In the genomic region with DNA sequence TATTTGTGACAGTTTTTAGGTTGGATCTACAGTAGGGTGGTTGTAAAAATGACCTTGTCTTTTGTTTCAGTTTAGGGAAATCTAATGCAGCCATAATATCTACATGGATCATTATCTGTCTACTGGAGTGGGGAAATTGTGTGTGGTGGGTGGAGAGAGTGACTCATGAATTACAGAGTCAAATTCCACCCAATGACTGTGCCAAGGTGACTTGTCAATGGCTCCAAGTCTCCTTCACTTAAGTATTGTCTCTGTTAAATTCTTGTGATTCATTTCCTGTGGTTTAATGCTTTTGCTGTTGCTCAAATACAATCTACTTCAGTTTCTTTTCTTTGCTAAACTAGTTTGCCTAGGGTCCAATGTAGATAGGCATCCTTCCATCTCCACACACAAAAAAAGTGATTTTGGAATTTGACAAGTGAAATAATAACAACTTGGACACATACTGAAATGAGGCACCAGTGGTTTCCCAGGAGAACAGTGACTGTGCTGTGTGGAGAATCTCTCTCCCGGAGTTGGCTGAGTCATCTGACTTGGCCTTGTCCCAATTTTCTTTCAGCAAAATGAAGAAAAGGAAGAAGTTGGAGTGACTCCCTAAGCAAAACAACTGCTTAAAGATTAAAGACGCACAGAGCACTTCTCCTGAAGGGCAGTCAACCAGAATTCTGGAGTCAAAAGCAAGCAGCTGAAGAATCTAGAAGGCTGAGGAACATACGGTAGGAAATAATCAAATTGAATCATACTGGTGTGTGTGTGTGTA, we compare ENCODE assay signal across 10 mouse cellular contexts.
A peak's percentile ranks its signal among the peaks of the same experiment; 100 is the strongest.
DNase-seq lines count a peak whose midpoint lies in the region; ATAC-seq and TF ChIP-seq lines count a peak whose summit lies in the region.
"Had no signal": no experiment of that assay in that cellular context is flagged by ENCODE, and none has a peak within 500 bp of the region (broad histone marks: within the 10 kb centered on the region; RNA-seq: fewer than 3 reads in every experiment).

No protein-coding gene starts in this region.

- 29% methylated on average over 3 of the region's 3 CpGs for WGBS in embryonic facial prominence, embryonic 14.5 days
- 82% methylated on average over 3 of the region's 3 CpGs for WGBS in embryonic facial prominence, embryonic 10.5 days
- WGBS in hindbrain, postnatal 0 days: 22% methylated on average over 3 of the region's 3 CpGs
- 26% methylated on average over 3 of the region's 3 CpGs for WGBS in stomach, embryonic 16.5 days

- intact Hi-C loops in left cerebral cortex, postnatal 36 days (cut with DNase I): no loop called here

- DNase-seq in embryonic facial prominence, embryonic 14.5 days (ENCODE audit: low spot score): peak; percentile 89
- no peak for DNase-seq in embryonic facial prominence, embryonic 10.5 days (ENCODE audit: low spot score)
- peak; percentile 95 for DNase-seq in Muller cell, postnatal 12 days (ENCODE audit: inconsistent ontology term)
- peak; percentile 33 to 82 for DNase-seq in frontal cortex, adult 2 months (ENCODE audit: extremely low spot score in 1 of 2, low spot score in 1 of 2)
- DNase-seq in hindbrain, postnatal 0 days (ENCODE audit: low spot score): peak; percentile 78
- peak; percentile 11 to 33 for DNase-seq in left cerebral cortex, postnatal 36 days (ENCODE audit: low spot score in 2 of 2)
- no peak for DNase-seq in spleen, postnatal 36 days (ENCODE audit: low spot score in 2 of 2)

- H3K4me1 ChIP-seq in embryonic facial prominence, embryonic 14.5 days (ENCODE audit: control insufficient read depth, insufficient read depth, low read length): no peaks in the 10 kb centered on the region
- H3K4me1 ChIP-seq in embryonic facial prominence, embryonic 10.5 days: no peaks in the 10 kb centered on the region
- H3K4me1 ChIP-seq in hindbrain, postnatal 0 days (ENCODE audit: insufficient read depth, low read length): no peaks in the 10 kb centered on the region
- peaks cover 4% of the 10 kb centered on the region; the same call in 1 of the 2 replicates for H3K4me1 ChIP-seq in stomach, embryonic 16.5 days (ENCODE audit: control insufficient read depth, insufficient read depth, low read length)
- H3K4me1 ChIP-seq: embryonic facial prominence, embryonic 12.5 days had no signal

- no peak for TF ChIP-seq CTCF in hindbrain, postnatal 0 days (IDR thresholded peaks at IDR 0.05; ENCODE audit: low read depth)

- H3K4me2 ChIP-seq in embryonic facial prominence, embryonic 14.5 days (ENCODE audit: low read depth, low read length): no peak overlapping the region
- 0 out of 2 replicates have a peak overlapping the region, but pooled peaks have one; percentile 13 for H3K4me2 ChIP-seq in hindbrain, postnatal 0 days (ENCODE audit: low read depth, low read length)
- no peak overlapping the region for H3K4me2 ChIP-seq in stomach, embryonic 16.5 days (ENCODE audit: low read depth, low read length)
- H3K4me2 ChIP-seq: embryonic facial prominence, embryonic 12.5 days had no signal

- peak; percentile 60 for ATAC-seq in embryonic facial prominence, embryonic 14.5 days (ENCODE audit: low read depth)
- peak; percentile 70 for ATAC-seq in hindbrain, postnatal 0 days
- ATAC-seq in stomach, embryonic 16.5 days (ENCODE audit: insufficient read depth, low FRiP score): peak; percentile 50; the same call in 1 of the 2 replicates

- H3K27ac ChIP-seq in embryonic facial prominence, embryonic 14.5 days (replicated peaks; ENCODE audit: low read depth, low read length): no peak overlapping the region
- H3K27ac ChIP-seq in embryonic facial prominence, embryonic 10.5 days (replicated peaks): no peak overlapping the region
- H3K27ac ChIP-seq in hindbrain, postnatal 0 days: no peak overlapping the region
- no peak overlapping the region for H3K27ac ChIP-seq in stomach, embryonic 16.5 days (ENCODE audit: low read length)
- H3K27ac ChIP-seq: embryonic facial prominence, embryonic 12.5 days had no signal

- H3K27me3 ChIP-seq in embryonic facial prominence, embryonic 14.5 days (replicated peaks; ENCODE audit: control insufficient read depth, insufficient read depth, low read length): no peaks in the 10 kb centered on the region
- H3K27me3 ChIP-seq in embryonic facial prominence, embryonic 10.5 days (replicated peaks; ENCODE audit: low read depth, poor library complexity, severe bottlenecking): no peaks in the 10 kb centered on the region
- H3K27me3 ChIP-seq in hindbrain, postnatal 0 days (ENCODE audit: insufficient read depth, low read length): no peaks in the 10 kb centered on the region
- H3K27me3 ChIP-seq in stomach, embryonic 16.5 days (ENCODE audit: control insufficient read depth, insufficient read depth, low read length): no peaks in the 10 kb centered on the region
- H3K27me3 ChIP-seq: CH12.LX; embryonic facial prominence, embryonic 12.5 days had no signal

- H3K9me3 ChIP-seq in embryonic facial prominence, embryonic 14.5 days (ENCODE audit: control insufficient read depth, low read length): no peaks in the 10 kb centered on the region
- no peaks in the 10 kb centered on the region for H3K9me3 ChIP-seq in embryonic facial prominence, embryonic 10.5 days
- H3K9me3 ChIP-seq in hindbrain, postnatal 0 days (ENCODE audit: low read length): no peaks in the 10 kb centered on the region
- H3K9me3 ChIP-seq in stomach, embryonic 16.5 days (replicated peaks; ENCODE audit: control insufficient read depth, low read length): no peaks in the 10 kb centered on the region
- H3K9me3 ChIP-seq: embryonic facial prominence, embryonic 12.5 days had no signal

- no peaks in the 10 kb centered on the region for H3K36me3 ChIP-seq in embryonic facial prominence, embryonic 14.5 days (ENCODE audit: control insufficient read depth, insufficient read depth, low read length)
- H3K36me3 ChIP-seq in embryonic facial prominence, embryonic 10.5 days (replicated peaks): no peaks in the 10 kb centered on the region
- H3K36me3 ChIP-seq in hindbrain, postnatal 0 days (ENCODE audit: insufficient read depth, low read length): no peaks in the 10 kb centered on the region
- H3K36me3 ChIP-seq in stomach, embryonic 16.5 days (ENCODE audit: control insufficient read depth, insufficient read depth, low read length): no peaks in the 10 kb centered on the region
- H3K36me3 ChIP-seq: embryonic facial prominence, embryonic 12.5 days had no signal

- no peak overlapping the region for H3K9ac ChIP-seq in embryonic facial prominence, embryonic 14.5 days (ENCODE audit: low read depth, low read length)
- H3K9ac ChIP-seq in hindbrain, postnatal 0 days (replicated peaks; ENCODE audit: low read length): no peak overlapping the region
- no peak overlapping the region for H3K9ac ChIP-seq in stomach, embryonic 16.5 days (ENCODE audit: low read length)
- H3K9ac ChIP-seq: embryonic facial prominence, embryonic 12.5 days had no signal

- no peak overlapping the region for H3K4me3 ChIP-seq in embryonic facial prominence, embryonic 14.5 days (ENCODE audit: low read depth, low read length)
- no peak overlapping the region for H3K4me3 ChIP-seq in embryonic facial prominence, embryonic 10.5 days
- no peak overlapping the region for H3K4me3 ChIP-seq in hindbrain, postnatal 0 days (ENCODE audit: low read length)
- H3K4me3 ChIP-seq in stomach, embryonic 16.5 days (replicated peaks; ENCODE audit: low read length): no peak overlapping the region
- H3K4me3 ChIP-seq: embryonic facial prominence, embryonic 12.5 days had no signal

Comparison
In these comparisons a context has a peak if more than half of its experiments do, and no peak if none do; other contexts are left out.
1. DNase-seq: peak in embryonic facial prominence, embryonic 14.5 days (single experiment), Muller cell, postnatal 12 days (single experiment), frontal cortex, adult 2 months (2 of 2), hindbrain, postnatal 0 days (single experiment) and left cerebral cortex, postnatal 36 days (2 of 2); none in embryonic facial prominence, embryonic 10.5 days (single experiment) and spleen, postnatal 36 days (0 of 2).
2. Peak in every context shown above with its lines, with median percentiles within 50 percentile points of each other: ATAC-seq.